Mouse (Mus musculus) embryo, embryonic 10 days (tissue): ENCODE measurements around the gene Zbtb8a.
"Not testable (repeated sequence)": the region's sequence is repeated elsewhere in the genome, so short reads cannot be mapped to it uniquely, and the experiment has no call there.

Source experiments
- DNase-seq: peaks from one replicate; pipeline ENCODE4 v3.0.0-alpha.2; 2015; ENCODE audit warnings: low spot score

Zbtb8a gene

GRCm38 (mm10) chr4:129377601-129378390 lies at the start of gene Zbtb8a:
Gene Zbtb8a, minus strand, starts transcription at chr4:129378116.
- DNase-seq, result peak; percentile 64

- no peak for DNase-seq
Observed at GRCm38 (mm10) chr4:129418321-129418720, 40.4 kb upstream of the Zbtb8a start.

- DNase-seq, result no peak
Observed at GRCm38 (mm10) chr4:129416478-129416877, 38.6 kb upstream of the Zbtb8a start.

DNA sequence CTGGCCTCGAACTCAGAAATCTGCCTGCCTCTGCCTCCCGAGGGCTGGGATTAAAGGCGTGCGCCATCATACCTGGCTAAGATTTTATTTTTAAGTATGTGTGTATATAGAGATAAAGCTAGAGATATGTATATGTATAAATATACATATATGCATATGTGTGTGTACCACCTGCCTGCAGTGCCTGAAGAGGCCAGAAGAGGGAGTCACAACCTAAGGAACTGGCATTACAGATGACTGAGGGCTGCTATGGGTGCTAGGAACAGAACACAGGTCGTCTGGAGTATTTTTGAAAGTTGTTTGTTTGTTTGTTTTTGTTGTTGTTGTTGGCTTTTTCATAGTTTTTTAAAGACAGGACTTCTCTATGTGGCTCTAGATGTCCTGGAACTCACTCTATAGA lies 38.0 kb upstream of the Zbtb8a start:
- no peak for DNase-seq

DNA sequence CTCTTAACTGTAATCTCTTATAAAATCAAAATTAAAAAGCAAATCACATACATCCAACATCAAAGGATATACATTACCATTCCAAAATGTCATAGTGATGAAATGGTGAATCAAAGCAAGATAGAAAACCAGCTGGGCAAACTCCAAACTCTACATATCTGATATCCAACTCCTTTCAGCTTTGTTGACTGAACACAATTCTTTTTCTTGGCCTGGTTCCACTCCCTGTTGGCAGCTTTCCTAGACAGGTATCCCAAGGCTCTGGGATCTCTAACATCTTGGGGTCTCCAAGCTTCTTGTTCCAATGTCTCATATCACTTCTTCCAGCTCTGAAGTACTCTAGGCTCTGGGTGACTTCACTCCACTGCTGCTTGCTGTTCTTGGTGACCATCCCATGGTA lies 33.1 kb upstream of the Zbtb8a start:
- DNase-seq, result no peak

DNA sequence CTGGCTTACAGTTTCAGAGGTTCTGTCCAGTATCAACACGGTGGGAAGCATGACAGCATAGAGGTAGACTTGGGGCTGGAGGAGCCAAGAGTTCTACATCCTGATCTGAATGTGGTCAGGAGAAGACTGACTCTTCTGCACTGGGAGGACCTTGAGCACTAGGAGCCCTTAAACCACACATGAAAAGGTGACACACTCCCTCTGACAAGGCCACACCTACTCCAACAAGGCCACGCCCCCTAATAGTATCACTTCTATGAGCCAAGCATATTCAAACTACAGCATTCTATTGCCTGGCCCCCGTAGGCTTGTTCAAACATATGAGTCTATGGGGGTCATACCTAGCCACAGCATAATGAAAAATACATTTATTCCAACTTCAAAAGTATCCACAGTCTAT lies 32.6 kb upstream of the Zbtb8a start:
- not testable (repeated sequence) for DNase-seq

- DNase-seq, result peak; percentile 64
Observed at GRCm38 (mm10) chr4:129406447-129406846, 28.5 kb upstream of the Zbtb8a start.

GRCm38 (mm10) chr4:129399813-129400212 lies 21.9 kb upstream of the Zbtb8a start:
- DNase-seq, result no peak

DNA sequence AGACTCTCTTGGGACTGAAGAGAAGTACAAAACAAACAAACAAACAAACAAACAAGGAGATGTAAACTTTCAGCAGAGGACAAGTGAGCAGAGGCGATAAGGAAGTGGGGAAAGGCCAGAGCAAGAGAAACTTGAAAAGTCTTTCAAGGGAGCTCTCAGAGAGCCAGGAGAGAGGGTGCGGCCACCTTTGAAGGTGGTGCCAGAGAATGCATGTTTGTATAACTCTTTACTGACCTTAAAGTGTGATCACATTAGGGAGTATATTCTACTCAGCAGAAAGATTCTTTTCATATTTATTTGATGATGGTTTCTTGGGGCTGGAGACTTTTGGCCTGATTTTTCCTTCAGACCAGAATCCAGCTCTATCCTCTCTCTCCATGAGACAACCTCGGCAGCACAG lies 19.0 kb upstream of the Zbtb8a start:
- no peak for DNase-seq

DNA sequence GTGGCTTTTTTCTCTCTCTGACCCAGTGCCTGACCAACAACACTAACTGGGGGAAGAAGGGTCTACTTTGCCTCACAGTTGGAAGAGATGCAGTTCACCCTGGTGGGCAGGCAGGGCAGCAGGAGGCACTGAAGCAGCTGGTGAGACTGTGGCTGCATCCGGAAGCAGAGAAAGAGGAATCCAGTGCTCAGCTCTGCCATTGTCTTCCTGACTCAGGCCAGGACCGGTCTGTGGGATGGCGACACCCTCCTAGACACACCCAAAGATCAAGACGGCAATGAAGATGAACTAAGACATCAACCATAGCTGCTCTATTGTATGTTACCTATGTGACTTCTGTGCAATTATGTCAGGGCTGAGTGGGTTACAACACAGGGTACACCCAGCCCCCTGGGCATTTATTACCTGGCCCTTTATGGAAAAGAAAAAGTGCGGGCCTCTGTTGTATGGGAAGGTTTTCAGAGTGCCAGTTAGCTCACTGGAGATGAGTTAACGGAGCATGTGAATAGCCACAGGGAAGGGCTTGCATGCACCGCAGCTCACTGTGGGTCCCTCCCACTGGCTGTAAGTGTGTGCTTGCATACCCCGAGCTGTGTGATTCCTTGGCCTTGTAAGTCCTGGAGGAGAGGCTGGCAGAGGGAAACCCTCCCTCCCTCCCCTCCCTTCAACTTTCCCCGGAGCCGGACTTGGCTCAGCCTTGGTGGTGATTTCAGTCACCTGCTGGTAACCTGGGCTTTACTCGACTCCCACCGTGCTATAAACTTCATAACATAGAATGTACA lies 16.4 kb upstream of the Zbtb8a start:
- DNase-seq, result no peak

DNA sequence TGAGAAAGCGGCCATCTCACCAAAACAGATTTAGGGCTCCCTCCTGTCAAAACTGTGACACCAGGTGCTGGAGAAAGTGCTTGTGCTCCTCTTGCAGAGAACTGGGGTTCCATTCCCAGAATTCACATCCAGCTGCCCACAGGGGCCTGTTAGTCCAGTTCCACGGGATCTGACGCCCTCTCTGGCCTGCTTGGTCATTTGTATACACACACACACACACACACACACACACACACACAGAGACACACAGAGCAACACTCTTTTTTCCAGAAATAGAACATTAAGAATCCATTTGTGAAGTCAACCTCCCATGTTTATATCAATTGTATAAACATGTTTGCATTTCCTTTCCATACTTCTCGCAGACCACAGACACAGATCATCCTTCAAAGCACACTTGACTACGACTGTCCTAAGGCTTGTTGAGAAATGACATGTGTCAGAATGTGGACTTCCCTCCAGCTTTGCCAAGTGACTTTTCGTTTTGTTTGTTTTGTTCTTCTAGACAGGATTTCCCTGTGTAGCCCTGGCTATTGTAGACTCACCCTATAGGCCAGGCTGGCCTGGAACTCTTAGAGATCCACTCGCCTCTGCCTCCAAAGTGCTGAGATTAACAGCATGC lies 13.1 kb upstream of the Zbtb8a start:
- DNase-seq, result no peak

- DNase-seq, result no peak
Observed at GRCm38 (mm10) chr4:129390216-129390743, 12.4 kb upstream of the Zbtb8a start.

- DNase-seq, result peak; percentile 47
Observed at GRCm38 (mm10) chr4:129388404-129388803, 10.5 kb upstream of the Zbtb8a start.

DNA sequence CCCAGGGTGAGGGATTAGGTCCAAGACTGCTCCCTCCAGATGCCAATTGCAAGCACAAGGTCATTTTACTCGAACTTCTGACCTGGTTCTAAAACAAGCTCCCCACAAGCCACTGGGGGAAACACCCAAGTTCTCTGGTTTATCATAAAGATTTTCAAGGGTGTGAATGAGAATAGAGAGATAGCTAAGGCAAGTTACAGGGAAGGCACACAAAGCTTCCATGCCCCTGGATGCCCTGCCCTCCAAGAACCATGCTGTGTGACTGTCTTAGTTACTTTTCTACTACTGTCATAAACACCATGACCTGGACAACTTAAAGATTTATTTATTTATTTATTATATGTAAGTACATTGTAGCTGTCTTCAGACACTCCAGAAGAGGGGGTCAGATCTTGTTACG lies 9.1 kb upstream of the Zbtb8a start:
- no peak for DNase-seq

DNA sequence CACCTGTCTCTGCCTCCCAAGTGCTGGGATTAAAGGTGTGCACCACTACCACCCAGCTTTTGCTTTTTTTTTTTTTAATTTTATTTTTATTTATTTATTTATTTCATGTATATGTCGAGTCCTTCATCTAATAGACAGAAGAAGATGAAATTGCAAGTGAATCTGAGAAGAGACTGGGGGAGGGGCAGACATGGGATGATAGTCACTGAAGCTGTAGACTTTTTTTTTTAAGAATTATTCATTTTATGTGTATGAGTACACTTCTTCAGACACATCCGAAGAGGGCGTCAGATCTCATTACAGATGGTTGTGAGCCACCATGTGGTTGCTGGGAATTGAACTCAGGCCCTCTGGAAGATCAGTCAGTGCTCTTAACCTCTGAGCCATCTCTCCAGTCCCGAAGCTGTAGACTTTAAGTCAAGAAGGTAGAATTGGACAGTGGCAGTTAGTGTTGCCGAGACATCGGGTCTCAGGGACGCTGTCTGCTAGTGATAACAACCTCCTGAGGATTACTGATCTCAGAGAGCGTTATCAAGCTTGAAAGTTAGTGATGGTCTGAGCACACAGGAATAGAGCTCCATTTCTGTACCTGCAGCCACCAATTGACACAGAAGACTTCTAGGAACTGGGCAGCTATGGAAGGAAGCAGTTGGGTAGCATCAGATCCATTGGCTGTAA lies 8.5 kb upstream of the Zbtb8a start:
- no peak for DNase-seq

- no peak for DNase-seq
Observed at GRCm38 (mm10) chr4:129385685-129386084, 7.8 kb upstream of the Zbtb8a start.

GRCm38 (mm10) chr4:129384440-129384839 lies 6.5 kb upstream of the Zbtb8a start:
- no peak for DNase-seq

DNA sequence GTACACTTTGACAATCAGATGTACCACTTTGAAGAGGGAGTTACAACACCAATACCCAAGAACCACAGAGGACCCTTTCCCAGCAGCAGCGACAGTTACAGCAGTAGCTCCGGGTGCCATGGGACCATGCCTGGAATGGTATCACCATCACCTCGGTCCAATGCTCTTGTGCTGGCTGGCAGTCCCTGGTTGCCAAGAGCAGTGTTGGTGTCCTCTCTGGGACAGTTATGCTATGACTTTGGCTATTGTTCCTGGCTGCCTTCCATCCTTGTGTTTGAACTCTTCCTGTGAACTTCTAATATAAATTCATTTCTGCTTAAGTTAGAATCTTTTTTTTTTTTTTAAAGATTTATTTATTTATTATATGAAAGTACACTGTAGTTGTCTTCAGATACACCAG lies 5.7 kb upstream of the Zbtb8a start:
- DNase-seq, result no peak

- no peak for DNase-seq
Observed at GRCm38 (mm10) chr4:129382488-129382887, 4.6 kb upstream of the Zbtb8a start.

- DNase-seq, result no peak
Observed at GRCm38 (mm10) chr4:129382029-129382428, 4.1 kb upstream of the Zbtb8a start.

GRCm38 (mm10) chr4:129381148-129381547 lies 3.2 kb upstream of the Zbtb8a start:
- no peak for DNase-seq

GRCm38 (mm10) chr4:129379805-129380204 lies 1.9 kb upstream of the Zbtb8a start:
- no peak for DNase-seq
